Mouse (Mus musculus) cortical plate, adult 2 months (tissue): ENCODE results near the gene Zfp619. TPM values are rescaled to one million over a fixed set of nuclear protein-coding genes. Genes with fewer than 3 reads are reported as not detected.
A peak's percentile ranks its signal among the peaks of the same experiment; 100 is the strongest.
"Not testable (repeated sequence)": the region's sequence is repeated elsewhere in the genome, so short reads cannot be mapped to it uniquely, and the experiment has no call there.

Experiments
- H3K27ac ChIP-seq: fragments of 200-500 bp; 2 replicates; pipeline ENCODE4 v1.5.1; 2012; ENCODE audit warnings: low read length, control low read depth, inconsistent platforms; ENCODE audit not compliant: insufficient read depth
- H3K4me1 ChIP-seq: fragments of 200-500 bp; 2 replicates; pipeline ENCODE4 v1.6.1; 2011; ENCODE audit warnings: low read length; ENCODE audit not compliant: control insufficient read depth, insufficient read depth
- H3K4me3 ChIP-seq: fragments of 200-500 bp; 2 replicates; pipeline ENCODE4 v1.5.1; 2011; ENCODE audit warnings: mild to moderate bottlenecking, low read length, control low read depth; ENCODE audit not compliant: insufficient read depth
- CTCF ChIP-seq: fragments of 200-500 bp; IDR thresholded peaks from 2 replicates; pipeline ENCODE4 v1.5.1; 2011; ENCODE audit warnings: mild to moderate bottlenecking, control low read depth, low read length; ENCODE audit not compliant: insufficient read depth; ENCODE audit errors: extremely low read depth
- POLR2A ChIP-seq: fragments of 200-500 bp; IDR thresholded peaks from 2 replicates; pipeline ENCODE4 v1.6.1; 2011; ENCODE audit warnings: mild to moderate bottlenecking, low read length, control low read depth; ENCODE audit not compliant: insufficient read depth; ENCODE audit errors: extremely low read depth
- polyA plus RNA-seq: library from polyadenylated mRNA; depleted of rRNA; stranded (reverse); fragments of >200 nt; gene quantifications from 2 replicates; pipeline ENCODE4 v1.2.3, GENCODE M21; 2012

Zfp619 gene
- polyA plus RNA-seq, 1 experiment = 2.1 TPM

- peak overlapping the region; percentile 57 for H3K4me3 ChIP-seq
- TF ChIP-seq POLR2A (peak; percentile 44; the same call in 1 of the 2 replicates), CTCF (peak; percentile 30; the same call in 1 of the 2 replicates)
- peak overlapping the region; percentile 86 for H3K27ac ChIP-seq
- no peaks in the 10 kb centered on the region for H3K4me1 ChIP-seq
Measured at GRCm38 (mm10) chr7:39544242-39545111, 26.9 kb downstream of the Zfp619 start.

GRCm38 (mm10) chr7:39545134-39545533 is 27.6 kb downstream of the Zfp619 start:
- peak overlapping the region; percentile 57 for H3K4me3 ChIP-seq
- H3K4me1 ChIP-seq = no peaks in the 10 kb centered on the region
- no peak for TF ChIP-seq POLR2A
- no peak for TF ChIP-seq CTCF
- peak overlapping the region; percentile 86 for H3K27ac ChIP-seq

DNA sequence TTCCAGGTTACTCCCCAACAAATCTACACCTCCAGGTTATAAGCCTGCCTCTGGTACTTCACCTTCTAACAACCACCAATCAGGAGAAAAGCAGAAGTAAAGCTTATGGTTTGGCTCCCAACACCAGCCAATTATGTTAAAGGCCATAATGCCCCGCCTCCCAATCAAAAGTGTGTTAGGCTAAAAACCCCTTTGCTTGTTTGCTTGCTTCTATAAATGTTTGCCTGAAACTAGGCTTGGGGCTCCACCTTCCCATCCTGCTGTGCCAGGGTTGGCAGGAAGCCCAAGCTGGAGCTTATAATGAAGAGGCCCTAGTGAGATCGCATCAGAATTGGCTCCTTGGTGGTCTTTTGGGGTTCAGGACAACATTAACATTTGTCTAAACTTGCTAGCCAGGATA is 31.8 kb downstream of the Zfp619 start:
- H3K4me3 ChIP-seq = no peak overlapping the region
- TF ChIP-seq CTCF (no peak), POLR2A (no peak)
- H3K27ac ChIP-seq = no peak overlapping the region
- H3K4me1 ChIP-seq = no peaks in the 10 kb centered on the region; the same call in 1 of the 2 replicates

- Histone ChIP-seq H3K27ac (peak overlapping the region; percentile 51), H3K4me3 (peak overlapping the region; percentile 46), H3K4me1 (no peaks in the 10 kb centered on the region; the same call in 1 of the 2 replicates)
- TF ChIP-seq CTCF = no peak
- TF ChIP-seq POLR2A = peak; percentile 44
Measured at GRCm38 (mm10) chr7:39551976-39552891, 34.7 kb downstream of the Zfp619 start.

- TF ChIP-seq POLR2A (no peak), CTCF (no peak)
- Histone ChIP-seq H3K4me1 (no peaks in the 10 kb centered on the region; the same call in 1 of the 2 replicates), H3K4me3 (peak overlapping the region; percentile 46; the same call in 1 of the 2 replicates), H3K27ac (no peak overlapping the region)
Measured at GRCm38 (mm10) chr7:39552993-39553392, 35.4 kb downstream of the Zfp619 start.

- no peak overlapping the region for H3K4me3 ChIP-seq
- no peak overlapping the region for H3K27ac ChIP-seq
- no peak for TF ChIP-seq CTCF
- TF ChIP-seq POLR2A = no peak
- no peaks in the 10 kb centered on the region; the same call in 1 of the 2 replicates for H3K4me1 ChIP-seq
Measured at GRCm38 (mm10) chr7:39553871-39554270, 36.3 kb downstream of the Zfp619 start.

- H3K27ac ChIP-seq = no peak overlapping the region
- TF ChIP-seq POLR2A (no peak), CTCF (no peak)
- no peaks in the 10 kb centered on the region for H3K4me1 ChIP-seq
- H3K4me3 ChIP-seq = no peak overlapping the region
Measured at GRCm38 (mm10) chr7:39580066-39580465, 62.5 kb downstream of the Zfp619 start.

DNA sequence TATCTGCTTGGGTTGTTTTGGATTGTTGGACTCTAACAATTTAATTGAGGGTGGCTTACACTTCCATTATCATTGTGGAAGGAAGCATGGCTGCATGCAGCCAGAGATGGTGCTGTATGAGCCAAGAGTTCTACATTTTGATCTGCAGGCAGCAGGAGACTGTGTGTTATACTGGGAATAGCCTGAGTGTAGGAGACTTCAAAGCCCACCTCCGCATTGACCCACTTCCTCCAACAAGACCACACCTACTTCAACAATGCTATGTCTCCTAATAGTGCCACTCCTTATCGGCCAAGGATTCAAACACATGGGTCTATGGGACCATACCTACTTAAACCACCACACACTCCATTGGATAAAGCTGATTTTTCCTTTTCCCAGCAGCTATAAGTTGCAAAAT is 63.0 kb downstream of the Zfp619 start:
- Histone ChIP-seq H3K27ac (no peak overlapping the region), H3K4me1 (no peaks in the 10 kb centered on the region), H3K4me3 (no peak overlapping the region)
- no peak for TF ChIP-seq POLR2A
- TF ChIP-seq CTCF = no peak

- H3K4me1 ChIP-seq, H3K4me3 ChIP-seq, H3K27ac ChIP-seq: not testable (repeated sequence)
Measured at GRCm38 (mm10) chr7:39586834-39587233, 69.3 kb downstream of the Zfp619 start.

DNA sequence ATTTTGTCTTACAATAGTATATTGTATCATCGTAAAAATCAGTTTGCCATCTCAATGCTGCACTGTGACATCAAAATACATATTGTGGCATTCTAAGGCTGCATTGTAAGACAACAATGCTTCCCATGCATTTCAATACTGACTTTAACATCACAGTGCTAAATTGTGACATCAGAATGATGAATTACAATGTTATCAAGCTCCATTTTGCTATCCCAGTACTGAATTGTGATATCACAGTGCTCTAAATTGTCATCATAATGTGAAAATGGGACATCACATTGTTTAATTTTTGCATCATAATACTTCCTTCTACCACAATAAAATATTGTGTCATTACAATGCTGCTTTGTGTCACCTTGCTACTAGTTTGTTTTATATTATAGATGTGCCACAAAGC is 70.5 kb downstream of the Zfp619 start:
- TF ChIP-seq POLR2A (no peak), CTCF (no peak)
- Histone ChIP-seq H3K4me1 (no peaks in the 10 kb centered on the region), H3K27ac (no peak overlapping the region), H3K4me3 (peak overlapping the region; percentile 31; the same call in 1 of the 2 replicates)

GRCm38 (mm10) chr7:39588471-39589041 is 71.0 kb downstream of the Zfp619 start:
- peak overlapping the region; percentile 31 for H3K4me3 ChIP-seq
- H3K4me1 ChIP-seq = not testable (repeated sequence)
- peak overlapping the region; percentile 59 for H3K27ac ChIP-seq

GRCm38 (mm10) chr7:39589044-39589443 is 71.5 kb downstream of the Zfp619 start:
- Histone ChIP-seq H3K27ac (peak overlapping the region; percentile 59; the same call in 1 of the 2 replicates), H3K4me3 (0 out of 2 replicates have a peak overlapping the region, but pooled peaks have one; percentile 31)
- not testable (repeated sequence) for H3K4me1 ChIP-seq
